Mouse (Mus musculus): ENCODE measurements around the gene Elof1.
A peak's percentile ranks its signal among the peaks of the same experiment; 100 is the strongest.
"Not testable (repeated sequence)": the region's sequence is repeated elsewhere in the genome, so short reads cannot be mapped to it uniquely, and the experiment has no call there.

The Elof1 gene

GRCm38 (mm10) chr9:22116740-22117426 is at the start of gene Elof1:
TSS of gene Elof1 (minus strand) at chr9:22117172.
- DNase-seq (ENCODE audit: low read depth, low spot score) = peak; percentile 96

GRCm38 (mm10) chr9:22166686-22167085 is 49.7 kb upstream of the Elof1 start:
- no peak for DNase-seq (ENCODE audit: low read depth, low spot score)

- DNase-seq (ENCODE audit: low read depth, low spot score) = no peak
Observed at GRCm38 (mm10) chr9:22165964-22166363, 49.0 kb upstream of the Elof1 start.

- no peak for DNase-seq (ENCODE audit: low read depth, low spot score)
Observed at GRCm38 (mm10) chr9:22164711-22165668, 48.0 kb upstream of the Elof1 start.

- no peak for DNase-seq (ENCODE audit: low read depth, low spot score)
Observed at GRCm38 (mm10) chr9:22162912-22163311, 45.9 kb upstream of the Elof1 start.

- no peak for DNase-seq (ENCODE audit: low read depth, low spot score)
Observed at GRCm38 (mm10) chr9:22162305-22162704, 45.3 kb upstream of the Elof1 start.

GRCm38 (mm10) chr9:22161299-22161698 is 44.3 kb upstream of the Elof1 start:
- no peak for DNase-seq (ENCODE audit: low read depth, low spot score)

- DNase-seq (ENCODE audit: low read depth, low spot score) = no peak
Observed at GRCm38 (mm10) chr9:22157516-22158265, 40.7 kb upstream of the Elof1 start.

- peak; percentile 99 for DNase-seq (ENCODE audit: low read depth, low spot score)
Observed at GRCm38 (mm10) chr9:22156497-22157245, 39.7 kb upstream of the Elof1 start, which contains the start of gene Pigyl. TSS of gene Pigyl (plus strand) at chr9:22156846.

GRCm38 (mm10) chr9:22155614-22156013 is 38.6 kb upstream of the Elof1 start:
- no peak for DNase-seq (ENCODE audit: low read depth, low spot score)

- DNase-seq (ENCODE audit: low read depth, low spot score) = no peak
Observed at GRCm38 (mm10) chr9:22153810-22154209, 36.8 kb upstream of the Elof1 start.

GRCm38 (mm10) chr9:22150946-22151345 is 34.0 kb upstream of the Elof1 start:
- no peak for DNase-seq (ENCODE audit: low read depth, low spot score)

- not testable (repeated sequence) for DNase-seq (ENCODE audit: low read depth, low spot score)
Observed at GRCm38 (mm10) chr9:22150249-22150693, 33.3 kb upstream of the Elof1 start.

- no peak for DNase-seq (ENCODE audit: low read depth, low spot score)
Observed at GRCm38 (mm10) chr9:22149426-22150248, 32.7 kb upstream of the Elof1 start.

- DNase-seq (ENCODE audit: low read depth, low spot score) = no peak
Observed at GRCm38 (mm10) chr9:22144304-22144965, 27.5 kb upstream of the Elof1 start.

- DNase-seq (ENCODE audit: low read depth, low spot score) = peak; percentile 80
Observed at GRCm38 (mm10) chr9:22143108-22144037, 26.4 kb upstream of the Elof1 start.

- no peak for DNase-seq (ENCODE audit: low read depth, low spot score)
Observed at GRCm38 (mm10) chr9:22139746-22140145, 22.8 kb upstream of the Elof1 start.

- no peak for DNase-seq (ENCODE audit: low read depth, low spot score)
Observed at GRCm38 (mm10) chr9:22138480-22138879, 21.5 kb upstream of the Elof1 start.
